24 mouse cellular contexts compared by ENCODE assay signal in the genomic region with DNA sequence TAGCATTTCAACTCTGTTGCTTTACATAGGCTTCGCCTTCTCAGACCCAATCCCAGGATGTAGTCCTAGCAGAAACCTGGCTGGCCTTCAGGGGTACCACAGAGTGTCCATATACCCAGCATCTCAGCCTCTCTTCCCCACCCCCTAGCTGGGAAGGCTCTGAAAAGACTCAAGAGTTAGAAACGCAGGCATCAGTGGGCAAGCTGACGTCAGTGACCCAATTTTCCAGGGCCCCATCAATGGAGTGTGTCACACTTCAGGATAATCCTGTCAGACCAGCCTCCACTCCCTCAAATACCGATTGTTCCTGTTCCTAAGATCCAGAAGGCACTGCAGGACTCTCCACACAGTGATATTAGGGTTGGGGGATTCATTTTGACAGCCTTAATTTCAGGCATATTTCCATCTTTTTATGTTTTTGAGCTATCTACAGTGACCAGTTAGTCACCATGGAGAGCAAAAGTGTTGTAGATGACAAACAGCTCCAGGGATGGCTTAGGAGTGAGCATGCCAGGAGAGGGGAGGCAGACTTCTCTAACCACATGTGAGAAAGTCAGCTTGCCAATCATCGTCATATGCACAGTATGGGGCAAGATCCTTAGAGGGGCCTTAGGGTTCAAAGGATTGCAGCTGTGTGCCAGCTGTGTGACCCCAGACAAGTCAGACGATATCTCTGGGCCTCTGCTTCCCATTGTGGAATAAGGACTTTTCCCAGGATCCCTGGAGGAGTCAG. TPM values are rescaled to one million over a fixed set of nuclear protein-coding genes. Genes with fewer than 3 reads are reported as not detected.
A peak's percentile ranks its signal among the peaks of the same experiment; 100 is the strongest.
DNase-seq lines count a peak whose midpoint lies in the region; ATAC-seq lines count a peak whose summit lies in the region.
"Had no signal": no experiment of that assay in that cellular context is flagged by ENCODE, and none has a peak within 500 bp of the region (broad histone marks: within the 10 kb centered on the region; RNA-seq: fewer than 3 reads in every experiment).

No protein-coding gene starts in this region.

- no peaks in the 10 kb centered on the region for H3K36me3 ChIP-seq in midbrain, embryonic 12.5 days
- no peaks in the 10 kb centered on the region for H3K36me3 ChIP-seq in midbrain, embryonic 16.5 days (ENCODE audit: control insufficient read depth, insufficient read depth, low read length)
- H3K36me3 ChIP-seq: embryonic facial prominence, embryonic 15.5 days; forebrain, embryonic 10.5 days; heart, embryonic 12.5 days had no signal

- H3K27ac ChIP-seq in midbrain, embryonic 12.5 days (replicated peaks) = peak overlapping the region; percentile 22
- H3K27ac ChIP-seq in midbrain, embryonic 16.5 days (ENCODE audit: low read length) = no peak overlapping the region
- H3K27ac ChIP-seq: embryonic facial prominence, embryonic 15.5 days; forebrain, embryonic 10.5 days; heart, adult 2 months; hindbrain, embryonic 10.5 days had no signal

- no peaks in the 10 kb centered on the region for H3K9me3 ChIP-seq in midbrain, embryonic 12.5 days
- H3K9me3 ChIP-seq in midbrain, embryonic 16.5 days (replicated peaks; ENCODE audit: control insufficient read depth, low read length, poor library complexity, severe bottlenecking) = no peaks in the 10 kb centered on the region
- H3K9me3 ChIP-seq: embryonic facial prominence, embryonic 15.5 days; forebrain, embryonic 10.5 days; heart, embryonic 12.5 days; hindbrain, embryonic 10.5 days had no signal

- no peak overlapping the region for H3K9ac ChIP-seq in midbrain, embryonic 12.5 days (replicated peaks)
- H3K9ac ChIP-seq in midbrain, embryonic 16.5 days (ENCODE audit: low read depth, low read length) = no peak overlapping the region
- H3K9ac ChIP-seq: embryonic facial prominence, embryonic 15.5 days; heart, embryonic 12.5 days had no signal

- H3K27me3 ChIP-seq in midbrain, embryonic 12.5 days = peaks cover 24% of the 10 kb centered on the region
- 0 out of 2 replicates have a peak, but pooled peaks cover 2% of the 10 kb centered on the region for H3K27me3 ChIP-seq in midbrain, embryonic 16.5 days (ENCODE audit: control insufficient read depth, insufficient read depth, low read depth, low read length)

- WGBS in midbrain, embryonic 12.5 days = 31% methylated on average over 6 of the region's 6 CpGs
- 34% methylated on average over 6 of the region's 6 CpGs for WGBS in midbrain, embryonic 16.5 days

- H3K4me1 ChIP-seq in midbrain, embryonic 12.5 days = peaks cover 9% of the 10 kb centered on the region
- H3K4me1 ChIP-seq in midbrain, embryonic 16.5 days (ENCODE audit: control insufficient read depth, insufficient read depth, low read length) = peaks cover 4% of the 10 kb centered on the region; the same call in 1 of the 2 replicates

- ATAC-seq in midbrain, embryonic 12.5 days (ENCODE audit: low FRiP score, low read depth) = peak; percentile 85
- ATAC-seq in midbrain, embryonic 16.5 days = peak; percentile 62
- no peak; the same call in 1 of the 2 replicates for ATAC-seq in frontal cortex, adult (ENCODE audit: low TSS enrichment)
- ATAC-seq: forebrain, embryonic 14.5 days had no signal

- DNase-seq in Muller cell, postnatal 12 days (ENCODE audit: inconsistent ontology term) = peak; percentile 67
- peak; percentile 26 for DNase-seq in brain, adult 2 months (ENCODE audit: low read depth, low spot score)
- no peak for DNase-seq in thymus, postnatal 4 days
- DNase-seq in heart, adult 9 months (ENCODE audit: low spot score in 2 of 2) = no peak
- no peak for DNase-seq in adrenal gland, adult 8-10 months
- DNase-seq: adrenal gland, postnatal 10 days; cerebellum, adult 2 months; cerebellum, postnatal 10 days; embryo, embryonic 11 days; heart, adult 2 months had no signal

- no peak overlapping the region for H3K4me2 ChIP-seq in midbrain, embryonic 12.5 days (replicated peaks)
- no peak overlapping the region for H3K4me2 ChIP-seq in midbrain, embryonic 16.5 days (ENCODE audit: low read length)
- H3K4me2 ChIP-seq: embryonic facial prominence, embryonic 15.5 days; heart, embryonic 12.5 days had no signal

- H3K4me3 ChIP-seq in midbrain, embryonic 12.5 days = no peak overlapping the region
- H3K4me3 ChIP-seq in midbrain, embryonic 16.5 days (ENCODE audit: low read depth, low read length) = no peak overlapping the region
- H3K4me3 ChIP-seq: embryonic facial prominence, embryonic 15.5 days; erythroblast, embryonic 14.5 days; forebrain, embryonic 10.5 days; heart, adult 2 months; heart, embryonic 12.5 days; hindbrain, embryonic 10.5 days had no signal

RNA-seq across cellular contexts. Expression of gene Chrna3, which starts 5.2 kb away (rescaled TPM):
- polyA plus RNA-seq in midbrain, embryonic 12.5 days (2016; fragmentation: Nextera tagmentation; extraction: Ambion mirVana) = 9.0 and 9.8 TPM in 2 replicates
- 18.3 and 20.9 TPM in 2 replicates for polyA plus RNA-seq in midbrain, embryonic 16.5 days (2015; fragmentation: Nextera tagmentation; extraction: Ambion mirVana)
- 10 to 100 TPM; 15.0 to 38.6 (median 22.9) TPM for total RNA-seq in adrenal gland, adult 8-10 months (2022)
- total RNA-seq: common myeloid progenitor, adult 5-6 weeks; gastrocnemius, adult 8-10 months; heart, postnatal 25 days had no signal
- polyA plus RNA-seq: erythroblast, embryonic 14.5 days; gonadal fat pad, adult 2 months had no signal

RNA-seq across cellular contexts. Expression of gene Chrnb4, which starts 17.0 kb away (rescaled TPM):
- polyA plus RNA-seq in midbrain, embryonic 12.5 days (2016; fragmentation: Nextera tagmentation; extraction: Ambion mirVana) = 1.1 and 1.3 TPM in 2 replicates
- polyA plus RNA-seq in midbrain, embryonic 16.5 days (2015; fragmentation: Nextera tagmentation; extraction: Ambion mirVana) = 2.4 and 2.6 TPM in 2 replicates
- 10 to 100 TPM; 11.0 to 22.1 (median 12.2) TPM for total RNA-seq in adrenal gland, adult 8-10 months (2022)
- total RNA-seq: common myeloid progenitor, adult 5-6 weeks; heart, postnatal 25 days had no signal
- polyA plus RNA-seq: erythroblast, embryonic 14.5 days had no signal

RNA-seq across cellular contexts. Expression of gene Chrna5, which starts 50.9 kb away (rescaled TPM):
- polyA plus RNA-seq in midbrain, embryonic 12.5 days (2016; fragmentation: Nextera tagmentation; extraction: Ambion mirVana) = 5.5 and 5.6 TPM in 2 replicates
- polyA plus RNA-seq in midbrain, embryonic 16.5 days (2015; fragmentation: Nextera tagmentation; extraction: Ambion mirVana) = 1.9 and 2.7 TPM in 2 replicates
- 1 to 10 TPM in 3 of 4 experiments, under 1 TPM in 1; 0.77 to 1.5 (median 1.2) TPM for total RNA-seq in adrenal gland, adult 8-10 months (2022)
- total RNA-seq: common myeloid progenitor, adult 5-6 weeks; heart, adult 2 months; heart, postnatal 25 days had no signal
- polyA plus RNA-seq: erythroblast, embryonic 14.5 days; heart, adult 2 months; heart, embryonic 16.5 days had no signal

Comparison
In these comparisons a context has a peak if more than half of its experiments do, and no peak if none do; other contexts are left out.
1. DNase-seq: peak in Muller cell, postnatal 12 days (single experiment) and brain, adult 2 months (single experiment); none in thymus, postnatal 4 days (single experiment), heart, adult 9 months (0 of 2) and adrenal gland, adult 8-10 months (single experiment).